Mouse (Mus musculus) ES-E14 (cell line): ENCODE measurements at regions not wholly inside any gene's neighbourhood (a gene's known extent, or its start where the extent isn't known, plus 50 kb on each side); places are given as distances from the start of the nearest gene placed in this dataset.

ENCODE experiments used
- DNase-seq: peaks from one replicate; pipeline ENCODE4 v3.0.0-alpha.2; 2013; ENCODE audit warnings: low read depth, low spot score
- H3K27ac ChIP-seq: 2 replicates; pipeline ENCODE4 v1.5.1; 2012; ENCODE audit warnings: low read depth, mild to moderate bottlenecking, low read length, moderate library complexity, mixed read lengths; ENCODE audit not compliant: poor library complexity, insufficient read depth, severe bottlenecking
- H3K36me3 ChIP-seq: 2 replicates; pipeline ENCODE4 v1.6.1; 2012; ENCODE audit warnings: mild to moderate bottlenecking, low read length, moderate library complexity, mixed read lengths; ENCODE audit not compliant: control insufficient read depth, poor library complexity, insufficient read depth, severe bottlenecking
- H3K4me1 ChIP-seq, 2 experiments: fragments of 150-350 bp in 1 of 2; sonication (generic) in 1 of 2; 2 replicates each; pipeline ENCODE4 v1.6.1; 2012; ENCODE audit warnings: low read length in 2 of 2, mild to moderate bottlenecking in 1 of 2, mixed read lengths in 1 of 2; ENCODE audit not compliant: control insufficient read depth in 2 of 2, insufficient read depth in 2 of 2, poor library complexity in 1 of 2
- H3K4me3 ChIP-seq, 2 experiments: fragments of 150-350 bp in 1 of 2; sonication (generic) in 1 of 2; 2 replicates each; pipeline ENCODE4 v1.5.1; 2012; ENCODE audit warnings: low read length in 2 of 2, low read depth in 1 of 2, mild to moderate bottlenecking in 1 of 2, mixed read lengths in 1 of 2; ENCODE audit not compliant: insufficient read depth in 1 of 2, poor library complexity in 1 of 2, severe bottlenecking in 1 of 2
- H3K9ac ChIP-seq: 2 replicates; pipeline ENCODE4 v1.6.1; 2012; ENCODE audit warnings: low read depth, mild to moderate bottlenecking, low read length, mixed read lengths; ENCODE audit not compliant: poor library complexity, insufficient read depth, severe bottlenecking
- H3K9me3 ChIP-seq: fragments of 150-350 bp; sonication (generic); 2 replicates; pipeline ENCODE4 v1.6.1; 2012; ENCODE audit warnings: low read depth, mild to moderate bottlenecking, low read length; ENCODE audit not compliant: control insufficient read depth, insufficient read depth
- CHD2 ChIP-seq: IDR thresholded peaks from 2 replicates; pipeline ENCODE4 v1.6.1; 2014; ENCODE audit warnings: mild to moderate bottlenecking, low read depth, low read length, inconsistent platforms
- HCFC1 ChIP-seq: IDR thresholded peaks from 2 replicates; pipeline ENCODE4 v1.6.1; 2012; ENCODE audit warnings: low read length, inconsistent platforms, borderline replicate concordance; ENCODE audit not compliant: insufficient read depth
- MAFK ChIP-seq: IDR thresholded peaks from 2 replicates; pipeline ENCODE4 v1.6.1; 2014; ENCODE audit warnings: mild to moderate bottlenecking, low read depth, low read length, inconsistent platforms; ENCODE audit not compliant: insufficient read depth
- ZC3H11A ChIP-seq: IDR thresholded peaks from 2 replicates; pipeline ENCODE4 v1.6.1; 2012; ENCODE audit warnings: low read depth, mild to moderate bottlenecking, inconsistent platforms, low read length, borderline replicate concordance
- ZNF384 ChIP-seq: IDR thresholded peaks from 2 replicates; pipeline ENCODE4 v1.6.1; 2012; ENCODE audit warnings: low read depth, low read length, inconsistent platforms
- in situ Hi-C, 2 experiments: fragments of 600-800 bp; cut with MboI; formaldehyde crosslinking; loops; one replicate each; pipeline ENCODE4 v1.15.1; 2025; ENCODE audit warnings: low sequenced_read_pairs in 2 of 2, inconsistent platforms in 1 of 2; ENCODE audit not compliant: unreplicated experiment in 2 of 2

DNA sequence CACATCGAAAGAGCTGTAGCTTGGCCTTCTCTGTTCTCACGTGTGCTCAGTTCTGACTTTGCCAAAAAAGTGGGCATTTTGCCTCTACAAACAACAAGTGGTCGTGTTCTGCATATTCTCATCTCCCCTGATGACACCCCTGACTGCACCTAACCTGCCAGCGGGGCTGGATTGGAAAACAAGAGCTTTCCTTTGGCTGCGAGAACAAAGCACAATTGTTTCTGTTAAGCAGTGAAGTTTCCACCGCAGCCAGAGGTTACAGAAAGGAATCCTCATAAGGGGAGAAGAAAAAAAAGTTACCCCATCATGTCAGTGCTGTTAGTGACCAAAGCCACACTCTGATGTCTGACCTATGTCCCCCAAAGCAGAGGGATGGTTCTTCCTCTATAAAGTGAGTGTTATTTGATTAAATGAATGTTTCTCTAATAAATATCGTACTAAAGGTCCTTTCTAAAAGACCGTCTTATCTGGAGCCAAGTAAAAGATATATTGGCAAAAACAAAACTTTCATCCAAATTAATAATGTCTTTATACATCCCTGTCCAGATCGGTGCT is 371.4 kb upstream of the Intu start:
- H3K27ac ChIP-seq: no peak overlapping the region
- TF ChIP-seq MAFK (no peak), ZC3H11A (no peak), ZNF384 (no peak), HCFC1 (no peak), CHD2 (no peak)
- H3K9me3 ChIP-seq: no peaks in the 10 kb centered on the region
- in situ Hi-C loops: no loop called here
- H3K36me3 ChIP-seq: no peaks in the 10 kb centered on the region
- H3K9ac ChIP-seq: no peak overlapping the region
- H3K4me1 ChIP-seq: no peaks in the 10 kb centered on the region
- H3K4me3 ChIP-seq: no peak overlapping the region
- DNase-seq: no peak

DNA sequence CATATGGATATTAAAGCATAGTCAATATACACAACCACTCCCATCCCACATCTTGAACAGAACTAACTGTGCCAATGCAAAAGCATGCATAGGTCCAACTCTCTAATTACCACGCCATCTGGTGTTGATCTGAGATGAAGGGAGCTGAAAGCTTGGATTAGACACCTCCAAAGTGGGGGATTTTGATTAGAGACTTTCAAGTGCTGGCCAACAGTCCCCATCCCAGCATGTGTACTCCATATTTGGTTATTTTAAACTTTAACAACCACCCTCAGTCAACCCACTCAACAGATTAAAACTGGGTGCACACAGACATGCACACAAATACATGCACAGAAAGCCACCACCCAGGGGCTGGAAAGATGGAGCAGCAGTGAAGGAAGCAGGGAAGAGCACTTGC is 366.9 kb upstream of the Intu start:
- no peak overlapping the region for H3K4me3 ChIP-seq
- in situ Hi-C loops: no loop called here
- no peaks in the 10 kb centered on the region for H3K9me3 ChIP-seq
- H3K4me1 ChIP-seq: no peaks in the 10 kb centered on the region
- no peak for DNase-seq
- no peaks in the 10 kb centered on the region for H3K36me3 ChIP-seq
- no peak overlapping the region for H3K27ac ChIP-seq
- no peak overlapping the region for H3K9ac ChIP-seq
- no peak for TF ChIP-seq MAFK

DNA sequence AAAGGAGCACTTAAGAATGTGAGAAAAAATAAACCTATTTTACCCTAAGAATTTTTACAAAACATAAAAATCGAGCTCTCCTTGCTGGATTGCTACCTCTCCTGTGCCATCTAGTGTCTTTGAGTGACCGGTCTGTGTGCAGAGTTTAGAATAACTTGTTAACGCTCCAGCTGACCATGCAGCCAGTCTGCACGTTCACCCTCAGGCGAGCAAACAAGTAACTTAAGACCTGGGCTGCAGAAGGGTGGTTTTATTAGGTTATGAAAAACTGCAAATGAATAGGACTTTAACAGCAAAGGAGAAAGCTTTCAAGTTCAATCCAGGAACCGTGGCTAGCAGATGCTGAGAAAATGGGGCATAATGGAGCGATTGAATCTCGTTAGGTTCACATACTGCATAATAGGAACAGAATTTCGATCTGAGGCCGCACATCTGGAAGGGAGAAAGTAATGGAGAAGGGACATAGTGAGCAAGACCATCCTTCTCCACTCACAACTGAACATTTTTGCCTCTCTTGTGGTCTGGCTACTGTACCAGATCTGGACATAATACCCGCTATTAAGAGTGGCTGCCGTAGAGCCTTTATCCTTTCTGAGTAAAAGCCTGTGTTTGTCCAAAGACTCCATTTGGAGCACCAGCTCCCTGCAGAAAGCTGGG is 363.0 kb upstream of the Intu start:
- DNase-seq: no peak
- Histone ChIP-seq H3K9me3 (no peaks in the 10 kb centered on the region), H3K9ac (no peak overlapping the region), H3K36me3 (no peaks in the 10 kb centered on the region), H3K27ac (no peak overlapping the region), H3K4me3 (no peak overlapping the region), H3K4me1 (no peaks in the 10 kb centered on the region)
- in situ Hi-C loops: no loop called here
- TF ChIP-seq CHD2: no peak
- no peak for TF ChIP-seq ZC3H11A

DNA sequence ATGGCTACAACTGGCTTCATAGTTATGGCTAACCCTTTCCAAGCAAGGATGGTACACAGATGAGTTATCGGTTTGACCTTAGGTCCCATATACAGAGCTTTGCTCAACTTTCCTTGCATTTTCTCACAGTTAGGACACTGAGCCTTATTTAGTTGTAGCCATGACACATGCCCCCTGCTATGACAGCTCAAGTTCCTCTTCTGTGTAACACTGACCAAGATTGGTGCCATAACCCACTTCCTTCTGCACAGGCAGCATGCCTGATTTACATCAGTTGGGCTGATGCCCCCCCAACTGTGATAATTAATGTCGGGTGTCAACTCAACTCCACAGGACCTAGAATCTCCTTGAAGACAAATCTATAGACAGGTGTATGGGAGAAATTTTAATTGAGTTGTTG is 361.5 kb upstream of the Intu start:
- H3K4me1 ChIP-seq: no peaks in the 10 kb centered on the region
- DNase-seq: no peak
- H3K4me3 ChIP-seq: no peak overlapping the region
- in situ Hi-C loops: no loop called here
- no peak for TF ChIP-seq HCFC1
- H3K9me3 ChIP-seq: no peaks in the 10 kb centered on the region
- H3K36me3 ChIP-seq: no peaks in the 10 kb centered on the region
- no peak overlapping the region for H3K27ac ChIP-seq
- H3K9ac ChIP-seq: no peak overlapping the region

DNA sequence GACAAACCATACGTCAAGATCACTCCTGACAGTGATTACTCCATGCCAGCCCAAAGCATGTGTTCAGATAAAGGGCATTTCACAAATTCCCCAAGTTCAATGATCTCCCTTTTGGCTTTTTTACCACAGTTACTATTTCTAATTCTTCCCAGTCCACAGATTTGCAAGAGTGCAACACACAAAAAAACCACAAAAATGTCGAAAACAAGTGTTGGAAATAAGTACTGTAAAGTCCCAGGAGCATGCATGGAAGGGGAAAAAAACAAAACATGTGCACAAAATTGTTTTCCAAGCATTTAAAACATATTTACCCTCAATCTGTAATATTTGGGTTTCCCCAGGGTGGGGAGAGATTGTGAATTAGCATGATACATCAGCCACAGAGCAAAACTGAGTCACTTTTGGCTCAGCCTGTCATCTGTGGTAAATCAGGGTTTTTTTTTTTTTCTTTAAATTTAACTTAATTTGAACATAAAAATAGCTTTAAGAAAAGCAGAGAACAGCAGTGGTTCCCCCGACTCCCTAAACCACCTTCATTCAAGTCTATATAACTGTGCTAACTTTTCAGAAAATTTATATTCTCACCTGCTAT is 351.3 kb upstream of the Intu start:
- Histone ChIP-seq H3K27ac (no peak overlapping the region), H3K4me3 (no peak overlapping the region), H3K9me3 (no peaks in the 10 kb centered on the region), H3K9ac (no peak overlapping the region), H3K36me3 (no peaks in the 10 kb centered on the region), H3K4me1 (no peaks in the 10 kb centered on the region)
- no peak for DNase-seq
- in situ Hi-C loops: no loop called here
- TF ChIP-seq CHD2 (no peak), ZNF384 (no peak), HCFC1 (no peak), ZC3H11A (no peak)
